Mouse (Mus musculus): ENCODE measurements around the gene F2r. TPM values are rescaled to one million over a fixed set of nuclear protein-coding genes. Genes with fewer than 3 reads are reported as not detected.

Gene F2r
- polyA plus RNA-seq, 1 experiment from 2014 or later: 124 TPM

- H3K27me3 ChIP-seq (replicated peaks): no peaks in the 10 kb centered on the region
- H3K36me3 ChIP-seq: no peaks in the 10 kb centered on the region
- H3K4me1 ChIP-seq: peaks cover 26% of the 10 kb centered on the region
- ATAC-seq (ENCODE audit: extremely low read depth, insufficient number of reproducible peaks, low FRiP score, low TSS enrichment): no peak
- peak overlapping the region; percentile 43; the same call in 1 of the 2 replicates for H3K27ac ChIP-seq (replicated peaks)
- H3K9ac ChIP-seq: no peak overlapping the region
- no peak overlapping the region for H3K4me3 ChIP-seq
- H3K9me3 ChIP-seq: no peaks in the 10 kb centered on the region
- 50% methylated on average over 9 of the region's 9 CpGs for WGBS
- no peak overlapping the region for H3K4me2 ChIP-seq
Measured at GRCm38 (mm10) chr13:95646687-95647111, 28.4 kb upstream of the F2r start.

- H3K27ac ChIP-seq (replicated peaks): peak overlapping the region; percentile 61
Measured at GRCm38 (mm10) chr13:95643740-95644139, 25.5 kb upstream of the F2r start.

GRCm38 (mm10) chr13:95641061-95641986, 23.0 kb upstream of the F2r start:
- Histone ChIP-seq H3K4me3 (no peak overlapping the region), H3K4me2 (no peak overlapping the region), H3K27ac (replicated peaks) (no peak overlapping the region), H3K27me3 (replicated peaks) (no peaks in the 10 kb centered on the region), H3K9me3 (no peaks in the 10 kb centered on the region), H3K4me1 (peaks cover 54% of the 10 kb centered on the region), H3K9ac (no peak overlapping the region), H3K36me3 (no peaks in the 10 kb centered on the region)
- ATAC-seq (ENCODE audit: extremely low read depth, insufficient number of reproducible peaks, low FRiP score, low TSS enrichment): no peak
- WGBS: 79% methylated on average over 17 of the region's 17 CpGs

More at GRCm38 (mm10) chr13:95643740-95644139, 25.5 kb upstream of the F2r start:
- H3K4me3 ChIP-seq: no peak overlapping the region
- H3K4me1 ChIP-seq: peaks cover 47% of the 10 kb centered on the region
- no peak for ATAC-seq (ENCODE audit: extremely low read depth, insufficient number of reproducible peaks, low FRiP score, low TSS enrichment)
- no peaks in the 10 kb centered on the region for H3K27me3 ChIP-seq (replicated peaks)
- no peaks in the 10 kb centered on the region for H3K36me3 ChIP-seq
- WGBS: 38% methylated on average over 7 of the region's 7 CpGs
- peak overlapping the region; percentile 50 for H3K4me2 ChIP-seq
- H3K9ac ChIP-seq: no peak overlapping the region
- no peaks in the 10 kb centered on the region for H3K9me3 ChIP-seq

- no peak overlapping the region for H3K4me2 ChIP-seq
- no peaks in the 10 kb centered on the region for H3K27me3 ChIP-seq (replicated peaks)
- no peaks in the 10 kb centered on the region for H3K36me3 ChIP-seq
- H3K9me3 ChIP-seq: no peaks in the 10 kb centered on the region
- H3K27ac ChIP-seq (replicated peaks): no peak overlapping the region
- WGBS: 76% methylated on average over 1 of the region's 1 CpGs
- peaks cover 59% of the 10 kb centered on the region for H3K4me1 ChIP-seq
- no peak for ATAC-seq (ENCODE audit: extremely low read depth, insufficient number of reproducible peaks, low FRiP score, low TSS enrichment)
- H3K4me3 ChIP-seq: no peak overlapping the region
- no peak overlapping the region for H3K9ac ChIP-seq
Measured at GRCm38 (mm10) chr13:95640408-95640807, 22.1 kb upstream of the F2r start.

- 55% methylated on average over 15 of the region's 15 CpGs for WGBS
- H3K27ac ChIP-seq (replicated peaks): peak overlapping the region; percentile 93
- H3K4me1 ChIP-seq: peaks cover 61% of the 10 kb centered on the region
Measured at GRCm38 (mm10) chr13:95639336-95640116, 21.2 kb upstream of the F2r start.

GRCm38 (mm10) chr13:95638894-95639293, 20.6 kb upstream of the F2r start:
- peaks cover 61% of the 10 kb centered on the region for H3K4me1 ChIP-seq
- no peaks in the 10 kb centered on the region for H3K36me3 ChIP-seq
- no peak for ATAC-seq (ENCODE audit: extremely low read depth, insufficient number of reproducible peaks, low FRiP score, low TSS enrichment)
- WGBS: 8% methylated on average over 5 of the region's 5 CpGs
- H3K27me3 ChIP-seq (replicated peaks): no peaks in the 10 kb centered on the region
- H3K27ac ChIP-seq (replicated peaks): peak overlapping the region; percentile 93
- H3K9me3 ChIP-seq: no peaks in the 10 kb centered on the region
- no peak overlapping the region for H3K4me3 ChIP-seq
- H3K4me2 ChIP-seq: no peak overlapping the region; the same call in 1 of the 2 replicates
- H3K9ac ChIP-seq: peak overlapping the region; percentile 60

More at GRCm38 (mm10) chr13:95639336-95640116, 21.2 kb upstream of the F2r start:
- no peak for ATAC-seq (ENCODE audit: extremely low read depth, insufficient number of reproducible peaks, low FRiP score, low TSS enrichment)
- no peaks in the 10 kb centered on the region for H3K9me3 ChIP-seq
- H3K4me3 ChIP-seq: no peak overlapping the region
- H3K36me3 ChIP-seq: no peaks in the 10 kb centered on the region
- H3K9ac ChIP-seq: peak overlapping the region; percentile 60
- no peaks in the 10 kb centered on the region for H3K27me3 ChIP-seq (replicated peaks)
- H3K4me2 ChIP-seq: no peak overlapping the region

- WGBS: 70% methylated on average over 10 of the region's 10 CpGs
- Histone ChIP-seq H3K4me1 (peaks cover 63% of the 10 kb centered on the region), H3K27ac (replicated peaks) (peak overlapping the region; percentile 93), H3K36me3 (no peaks in the 10 kb centered on the region), H3K4me3 (no peak overlapping the region), H3K4me2 (no peak overlapping the region), H3K9ac (no peak overlapping the region), H3K9me3 (no peaks in the 10 kb centered on the region), H3K27me3 (replicated peaks) (no peaks in the 10 kb centered on the region)
- no peak for ATAC-seq (ENCODE audit: extremely low read depth, insufficient number of reproducible peaks, low FRiP score, low TSS enrichment)
Measured at GRCm38 (mm10) chr13:95637737-95638136, 19.4 kb upstream of the F2r start.

- Histone ChIP-seq H3K9me3 (no peaks in the 10 kb centered on the region), H3K4me1 (peaks cover 59% of the 10 kb centered on the region), H3K27ac (replicated peaks) (peak overlapping the region; percentile 90), H3K27me3 (replicated peaks) (no peaks in the 10 kb centered on the region), H3K36me3 (peaks cover 6% of the 10 kb centered on the region; the same call in 1 of the 2 replicates), H3K4me2 (no peak overlapping the region), H3K9ac (no peak overlapping the region), H3K4me3 (no peak overlapping the region)
- 80% methylated on average over 12 of the region's 12 CpGs for WGBS
- ATAC-seq (ENCODE audit: extremely low read depth, insufficient number of reproducible peaks, low FRiP score, low TSS enrichment): no peak
Measured at GRCm38 (mm10) chr13:95635301-95635700, 17.0 kb upstream of the F2r start.

GRCm38 (mm10) chr13:95634451-95634850, 16.2 kb upstream of the F2r start:
- H3K4me3 ChIP-seq: no peak overlapping the region
- WGBS: 17% methylated on average over 2 of the region's 2 CpGs
- H3K36me3 ChIP-seq: peaks cover 12% of the 10 kb centered on the region
- H3K27ac ChIP-seq (replicated peaks): peak overlapping the region; percentile 90
- no peak overlapping the region for H3K9ac ChIP-seq
- H3K9me3 ChIP-seq: no peaks in the 10 kb centered on the region
- peaks cover 54% of the 10 kb centered on the region for H3K4me1 ChIP-seq
- ATAC-seq (ENCODE audit: extremely low read depth, insufficient number of reproducible peaks, low FRiP score, low TSS enrichment): 0 out of 2 replicates have a peak, but pooled peaks have one; percentile 23
- H3K27me3 ChIP-seq (replicated peaks): no peaks in the 10 kb centered on the region
- H3K4me2 ChIP-seq: 0 out of 2 replicates have a peak overlapping the region, but pooled peaks have one; percentile 18

GRCm38 (mm10) chr13:95633384-95633783, 15.1 kb upstream of the F2r start:
- no peak overlapping the region for H3K9ac ChIP-seq
- 68% methylated on average over 2 of the region's 2 CpGs for WGBS
- no peaks in the 10 kb centered on the region for H3K27me3 ChIP-seq (replicated peaks)
- no peak overlapping the region for H3K4me3 ChIP-seq
- peaks cover 19% of the 10 kb centered on the region for H3K36me3 ChIP-seq
- H3K9me3 ChIP-seq: no peaks in the 10 kb centered on the region
- peaks cover 43% of the 10 kb centered on the region for H3K4me1 ChIP-seq
- H3K27ac ChIP-seq (replicated peaks): peak overlapping the region; percentile 90
- no peak overlapping the region for H3K4me2 ChIP-seq
- no peak for ATAC-seq (ENCODE audit: extremely low read depth, insufficient number of reproducible peaks, low FRiP score, low TSS enrichment)

GRCm38 (mm10) chr13:95632144-95632543, 13.9 kb upstream of the F2r start:
- Histone ChIP-seq H3K27ac (replicated peaks) (peak overlapping the region; percentile 90), H3K9ac (no peak overlapping the region), H3K27me3 (replicated peaks) (no peaks in the 10 kb centered on the region), H3K4me3 (no peak overlapping the region), H3K4me2 (no peak overlapping the region), H3K36me3 (peaks cover 23% of the 10 kb centered on the region), H3K4me1 (peaks cover 35% of the 10 kb centered on the region), H3K9me3 (no peaks in the 10 kb centered on the region)
- no peak for ATAC-seq (ENCODE audit: extremely low read depth, insufficient number of reproducible peaks, low FRiP score, low TSS enrichment)
- 72% methylated on average over 6 of the region's 6 CpGs for WGBS

All from heart, embryonic 13.5 days (tissue).